Mouse (Mus musculus) hindbrain, embryonic 11.5 days (tissue): Measurements from ENCODE around the gene Thbs2. TPM values are rescaled to one million over a fixed set of nuclear protein-coding genes. Genes with fewer than 3 reads are reported as not detected.
A peak's percentile ranks its signal among the peaks of the same experiment; 100 is the strongest.

Experiments
- ATAC-seq: fragments of 200-750 bp; cut with Nextera tagmentation; 2 replicates; pipeline ENCODE4 v1.8.0; 2017; ENCODE audit warnings: mild to moderate bottlenecking, moderate TSS enrichment, moderate library complexity; ENCODE audit not compliant: low FRiP score
- DNase-seq: peaks from one replicate; pipeline ENCODE4 v3.0.0-alpha.2; 2015; ENCODE audit warnings: low spot score
- H3K27ac ChIP-seq: fragments of 300-500 bp; sonication (generic); 2 replicates; pipeline ENCODE4 v1.5.1; 2014; ENCODE audit warnings: mild to moderate bottlenecking, low read depth, low read length
- H3K27me3 ChIP-seq: fragments of 300-500 bp; sonication (generic); 2 replicates; pipeline ENCODE4 v1.6.1; 2014; ENCODE audit warnings: mild to moderate bottlenecking, low read length, moderate library complexity, mixed read lengths; ENCODE audit not compliant: control insufficient read depth, insufficient read depth
- H3K36me3 ChIP-seq: fragments of 300-500 bp; sonication (generic); 2 replicates; pipeline ENCODE4 v1.6.1; 2014; ENCODE audit warnings: mild to moderate bottlenecking, low read length, moderate library complexity, mixed read lengths; ENCODE audit not compliant: control insufficient read depth, insufficient read depth
- H3K4me1 ChIP-seq: fragments of 300-500 bp; sonication (generic); replicated peaks from 2 replicates; pipeline ENCODE4 v1.6.1; 2014; ENCODE audit warnings: low read length, mixed read lengths; ENCODE audit not compliant: control insufficient read depth, insufficient read depth
- H3K4me2 ChIP-seq: fragments of 300-500 bp; sonication (generic); replicated peaks from 2 replicates; pipeline ENCODE4 v1.6.1; 2014; ENCODE audit warnings: mild to moderate bottlenecking, low read depth, low read length
- H3K4me3 ChIP-seq: fragments of 300-500 bp; sonication (generic); 2 replicates; pipeline ENCODE4 v1.5.1; 2014; ENCODE audit warnings: low read depth, low read length
- H3K9ac ChIP-seq: fragments of 300-500 bp; sonication (generic); 2 replicates; pipeline ENCODE4 v1.6.1; 2014; ENCODE audit warnings: low read depth, low read length
- H3K9me3 ChIP-seq: fragments of 300-500 bp; sonication (generic); 2 replicates; pipeline ENCODE4 v1.6.1; 2016; ENCODE audit warnings: low read length; ENCODE audit not compliant: control insufficient read depth
- WGBS: fragments of 180-500 bp; shearing (Covaris S2); extraction: QIAGEN DNeasy Blood & Tissue Kit; methylation state at CpG from one replicate; pipeline ENCODE4 v1.1.7; 2014; 5-methylcytosine and 5-hydroxymethylcytosine counted together
- polyA plus RNA-seq: library from polyadenylated mRNA; unstranded; fragments of >200 nt; fragmentation: Nextera tagmentation; extraction: Ambion mirVana; gene quantifications from 2 replicates; pipeline ENCODE4 v1.2.1, GENCODE M21; 2014

Gene Thbs2
- polyA plus RNA-seq, 1 experiment from 2014 or later, result 8.0 TPM

GRCm38 (mm10) chr17:14720912-14721311, 26.9 kb upstream of the Thbs2 start:
- no peaks in the 10 kb centered on the region for H3K36me3 ChIP-seq
- H3K4me2 ChIP-seq, result no peak overlapping the region
- H3K4me3 ChIP-seq, result no peak overlapping the region
- no peaks in the 10 kb centered on the region for H3K4me1 ChIP-seq
- H3K27me3 ChIP-seq, result no peaks in the 10 kb centered on the region
- H3K9me3 ChIP-seq, result no peaks in the 10 kb centered on the region
- DNase-seq (no peak), ATAC-seq (no peak)
- no peak overlapping the region for H3K27ac ChIP-seq
- WGBS, result 80% methylated on average over 4 of the region's 4 CpGs
- H3K9ac ChIP-seq, result no peak overlapping the region

DNA sequence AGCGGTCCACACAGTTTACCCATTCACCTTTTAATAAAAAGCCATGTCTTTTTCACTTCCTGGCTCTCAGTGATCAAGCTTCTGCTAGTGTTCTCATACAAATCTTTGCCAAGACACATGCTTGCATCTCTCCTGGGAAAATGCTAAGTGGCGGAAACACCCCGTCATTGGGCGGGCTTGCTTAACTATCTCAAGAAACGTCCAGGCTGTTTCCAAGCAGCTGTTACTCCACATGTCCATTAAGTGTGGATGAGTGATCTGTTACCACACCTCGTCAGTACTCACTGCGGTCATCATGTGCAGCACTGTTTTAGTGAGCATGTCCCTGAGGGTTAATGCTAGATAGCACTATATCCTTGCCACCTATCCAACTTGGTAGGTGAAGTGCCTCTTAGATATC, 26.2 kb upstream of the Thbs2 start:
- no peaks in the 10 kb centered on the region for H3K27me3 ChIP-seq
- no peak overlapping the region for H3K9ac ChIP-seq
- H3K4me3 ChIP-seq, result no peak overlapping the region
- no peak for ATAC-seq
- no peaks in the 10 kb centered on the region for H3K9me3 ChIP-seq
- no peak overlapping the region for H3K27ac ChIP-seq
- H3K4me2 ChIP-seq, result no peak overlapping the region
- WGBS, result 81% methylated on average over 7 of the region's 7 CpGs
- H3K36me3 ChIP-seq, result no peaks in the 10 kb centered on the region
- no peaks in the 10 kb centered on the region for H3K4me1 ChIP-seq
- DNase-seq, result no peak

- H3K4me1 ChIP-seq, result peaks cover 4% of the 10 kb centered on the region; the same call in 1 of the 2 replicates
- H3K9me3 ChIP-seq, result no peaks in the 10 kb centered on the region
- WGBS, result 37% methylated on average over 4 of the region's 4 CpGs
- no peak overlapping the region for H3K9ac ChIP-seq
- peak; percentile 82 for ATAC-seq
- peak; percentile 35 for DNase-seq
- no peak overlapping the region for H3K4me3 ChIP-seq
- H3K27me3 ChIP-seq, result no peaks in the 10 kb centered on the region
- no peak overlapping the region for H3K4me2 ChIP-seq
- no peak overlapping the region for H3K27ac ChIP-seq
- no peaks in the 10 kb centered on the region for H3K36me3 ChIP-seq
Measured at GRCm38 (mm10) chr17:14718801-14719200, 24.8 kb upstream of the Thbs2 start.

DNA sequence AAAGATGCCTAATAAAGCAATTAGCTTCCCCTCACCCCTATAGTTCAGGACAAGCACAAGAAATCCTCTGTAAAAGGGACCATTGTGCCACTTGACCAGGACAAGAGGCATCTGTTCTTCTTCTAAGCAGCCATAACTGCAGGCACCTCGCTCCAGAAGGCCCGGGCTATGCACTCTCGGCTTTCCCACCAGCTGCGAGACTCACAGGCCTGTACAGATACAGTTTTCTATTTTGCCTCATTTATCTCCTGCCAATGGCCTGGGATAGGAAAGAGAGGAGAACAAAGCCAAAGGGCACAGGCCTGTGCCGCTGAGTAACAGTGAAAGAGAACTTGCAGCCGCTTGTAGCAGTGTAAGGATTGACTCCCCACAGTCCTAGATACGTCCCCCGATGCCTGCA, 20.7 kb upstream of the Thbs2 start:
- Histone ChIP-seq H3K9ac (no peak overlapping the region), H3K36me3 (no peaks in the 10 kb centered on the region), H3K27ac (0 out of 2 replicates have a peak overlapping the region, but pooled peaks have one; percentile 34), H3K4me1 (peaks cover 4% of the 10 kb centered on the region; the same call in 1 of the 2 replicates), H3K27me3 (no peaks in the 10 kb centered on the region), H3K9me3 (no peaks in the 10 kb centered on the region), H3K4me2 (no peak overlapping the region), H3K4me3 (no peak overlapping the region)
- 41% methylated on average over 8 of the region's 8 CpGs for WGBS
- peak; percentile 67 for ATAC-seq
- DNase-seq, result peak; percentile 31

GRCm38 (mm10) chr17:14714374-14714773, 20.3 kb upstream of the Thbs2 start:
- WGBS, result 61% methylated on average over 3 of the region's 3 CpGs
- Histone ChIP-seq H3K4me1 (peaks cover 4% of the 10 kb centered on the region; the same call in 1 of the 2 replicates), H3K36me3 (no peaks in the 10 kb centered on the region), H3K27me3 (no peaks in the 10 kb centered on the region), H3K4me3 (no peak overlapping the region), H3K9me3 (no peaks in the 10 kb centered on the region), H3K27ac (0 out of 2 replicates have a peak overlapping the region, but pooled peaks have one; percentile 34), H3K9ac (no peak overlapping the region), H3K4me2 (no peak overlapping the region)
- ATAC-seq (peak; percentile 80), DNase-seq (no peak)

- H3K4me2 ChIP-seq, result no peak overlapping the region
- H3K9ac ChIP-seq, result no peak overlapping the region
- no peak overlapping the region for H3K4me3 ChIP-seq
- no peaks in the 10 kb centered on the region for H3K36me3 ChIP-seq
- no peaks in the 10 kb centered on the region for H3K27me3 ChIP-seq
- peaks cover 4% of the 10 kb centered on the region; the same call in 1 of the 2 replicates for H3K4me1 ChIP-seq
- no peak overlapping the region for H3K27ac ChIP-seq
- DNase-seq (no peak), ATAC-seq (no peak)
- WGBS, result 94% methylated on average over 3 of the region's 3 CpGs
- no peaks in the 10 kb centered on the region for H3K9me3 ChIP-seq
Measured at GRCm38 (mm10) chr17:14711784-14712183, 17.7 kb upstream of the Thbs2 start.

DNA sequence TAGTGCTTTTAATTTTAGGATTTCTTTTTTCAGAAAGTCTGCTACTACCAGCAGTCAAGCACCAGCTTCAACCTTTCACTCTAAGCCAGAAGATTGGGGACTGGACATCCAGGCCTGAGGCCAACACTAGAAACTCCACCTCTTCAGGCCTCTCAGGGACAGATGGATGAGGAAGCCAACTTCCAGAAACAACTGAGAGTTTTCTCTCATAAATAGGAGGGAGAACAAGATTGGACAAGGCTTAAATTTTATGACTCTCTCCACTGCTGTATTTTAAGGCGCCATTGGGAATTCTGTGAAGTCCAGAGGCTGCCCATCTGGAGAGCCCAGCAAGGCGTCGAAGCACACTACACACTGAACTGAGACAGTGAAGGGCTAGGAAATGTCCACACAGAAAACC, 17.0 kb upstream of the Thbs2 start:
- H3K9me3 ChIP-seq, result no peaks in the 10 kb centered on the region
- WGBS, result 95% methylated on average over 3 of the region's 3 CpGs
- no peak overlapping the region for H3K4me3 ChIP-seq
- no peak overlapping the region for H3K27ac ChIP-seq
- H3K27me3 ChIP-seq, result no peaks in the 10 kb centered on the region
- H3K36me3 ChIP-seq, result no peaks in the 10 kb centered on the region
- DNase-seq (no peak), ATAC-seq (no peak)
- no peak overlapping the region for H3K9ac ChIP-seq
- H3K4me1 ChIP-seq, result peaks cover 4% of the 10 kb centered on the region; the same call in 1 of the 2 replicates
- H3K4me2 ChIP-seq, result no peak overlapping the region

- H3K27me3 ChIP-seq, result no peaks in the 10 kb centered on the region
- no peaks in the 10 kb centered on the region for H3K4me1 ChIP-seq
- no peak for DNase-seq
- H3K4me3 ChIP-seq, result no peak overlapping the region
- 90% methylated on average over 4 of the region's 4 CpGs for WGBS
- H3K36me3 ChIP-seq, result no peaks in the 10 kb centered on the region
- no peak overlapping the region for H3K9ac ChIP-seq
- no peak overlapping the region for H3K27ac ChIP-seq
- no peaks in the 10 kb centered on the region for H3K9me3 ChIP-seq
- H3K4me2 ChIP-seq, result no peak overlapping the region
- no peak for ATAC-seq
Measured at GRCm38 (mm10) chr17:14706066-14706465, 12.0 kb upstream of the Thbs2 start.

- Histone ChIP-seq H3K27ac (no peak overlapping the region), H3K27me3 (no peaks in the 10 kb centered on the region), H3K4me3 (no peak overlapping the region), H3K9me3 (no peaks in the 10 kb centered on the region), H3K4me1 (no peaks in the 10 kb centered on the region), H3K36me3 (no peaks in the 10 kb centered on the region), H3K4me2 (no peak overlapping the region), H3K9ac (no peak overlapping the region)
- ATAC-seq, result no peak
- WGBS, result 86% methylated on average over 2 of the region's 2 CpGs
- DNase-seq, result no peak
Measured at GRCm38 (mm10) chr17:14705466-14705865, 11.4 kb upstream of the Thbs2 start.
